Mouse (Mus musculus): ENCODE data around the gene Tcn2. TPM values are rescaled to one million over a fixed set of nuclear protein-coding genes. Genes with fewer than 3 reads are reported as not detected.

Gene Tcn2
- 158 TPM for polyA plus RNA-seq (2021)

DNA sequence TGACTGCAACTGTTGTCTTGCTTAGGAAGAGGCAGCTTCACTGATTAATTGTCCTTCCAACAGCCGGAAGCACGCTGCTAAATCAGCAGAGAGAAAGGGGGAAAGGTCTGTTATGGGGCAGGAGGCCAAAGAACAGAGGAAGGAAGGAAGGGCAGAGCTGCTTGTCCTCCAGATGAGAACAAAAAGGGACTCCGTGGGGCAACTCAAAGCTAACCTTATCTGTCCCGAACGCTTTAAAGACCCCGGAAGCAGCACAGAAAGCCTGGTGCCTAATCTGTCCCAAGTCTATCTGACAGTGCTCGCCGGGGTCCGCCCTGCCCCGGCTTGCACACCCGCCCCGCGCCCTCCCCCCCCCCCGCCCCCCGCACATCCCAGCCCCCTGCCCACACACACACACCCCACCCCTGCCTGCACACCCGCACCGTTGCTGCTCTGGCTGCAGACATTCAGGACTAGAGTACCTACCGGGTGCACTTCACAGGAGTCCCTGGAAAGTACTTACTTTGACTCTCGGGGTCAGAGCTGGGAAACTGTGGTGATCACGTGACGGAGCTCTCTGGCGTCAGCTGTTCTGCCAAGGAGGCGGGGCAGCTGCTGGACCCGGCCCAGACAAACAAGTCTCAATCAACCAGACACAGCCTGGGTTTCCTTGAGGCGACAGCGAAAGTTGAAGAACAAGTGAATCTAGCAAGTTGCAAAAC is at the start of gene Tcn2:
Gene Tcn2 (minus strand): TSS at position 649 of the 701 bp plus-strand sequence.
- DNase-seq (ENCODE audit: low read depth, low spot score) (no peak), ATAC-seq (no peak)
- in situ Hi-C loops (cut with MboI; ENCODE audit: low pct_unique_long_range_greater_than_20kb), result no loop called here
- TF ChIP-seq CTCF (IDR thresholded peaks at IDR 0.05), result no peak
- ChIA-PET POLR2A (interaction anchor here (0.6 to 2.7 kb wide), 2 partner anchors 10 to 132 kb away, joined by 3 to 8 read pairs; no protein-coding TSS in a partner anchor), CTCF (interaction anchor here (2.8 kb wide), 1 partner anchor 10 kb away, joined by 12 read pairs; no protein-coding TSS in a partner anchor)
- H3K27me3 ChIP-seq, result peaks cover 7% of the 10 kb centered on the region

DNA sequence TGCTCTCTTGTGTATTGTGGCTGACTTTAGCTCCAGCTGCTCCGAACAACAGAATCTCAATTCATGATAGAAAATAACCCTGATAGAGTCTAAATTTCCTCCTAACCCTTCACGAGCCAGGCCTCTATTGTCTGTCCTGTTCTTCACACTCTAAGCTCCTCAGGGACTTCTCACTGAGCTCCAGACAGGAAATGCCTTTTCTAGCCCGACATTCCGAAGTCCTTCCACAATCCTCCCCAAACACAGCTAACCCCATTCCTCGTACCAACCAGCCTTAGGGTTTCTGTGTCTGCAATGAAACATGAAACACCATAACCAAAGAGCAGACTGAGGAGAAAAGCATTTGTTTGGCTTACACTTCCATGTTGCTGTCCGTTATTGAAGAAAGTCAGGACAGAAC is 49.6 kb upstream of the Tcn2 start:
- no peaks in the 10 kb centered on the region for H3K27me3 ChIP-seq
- ATAC-seq (no peak), DNase-seq (ENCODE audit: low read depth, low spot score) (no peak)
- TF ChIP-seq CTCF (IDR thresholded peaks at IDR 0.05), result no peak
- CTCF ChIA-PET, result interaction anchor here (1.4 kb wide), 1 partner anchor 10 kb away, joined by 4 read pairs; no protein-coding TSS in a partner anchor
- POLR2A ChIA-PET, result interaction anchor here (0.9 kb wide), 1 partner anchor 12 kb away, joined by 3 read pairs; no protein-coding TSS in a partner anchor
- in situ Hi-C loops (cut with MboI; ENCODE audit: low pct_unique_long_range_greater_than_20kb), result no loop called here

- ChIA-PET POLR2A (no interaction called here), CTCF (interaction anchor here (1.1 kb wide), 1 partner anchor 14 kb away, joined by 3 read pairs; no protein-coding TSS in a partner anchor)
- TF ChIP-seq CTCF (IDR thresholded peaks at IDR 0.05), result no peak
- DNase-seq (ENCODE audit: low read depth, low spot score), result no peak
- no peaks in the 10 kb centered on the region for H3K27me3 ChIP-seq
- no peak for ATAC-seq
- in situ Hi-C loops (cut with MboI; ENCODE audit: low pct_unique_long_range_greater_than_20kb), result no loop called here
These were observed 46.5 kb upstream of the Tcn2 start for GRCm38 (mm10) chr11:3978421-3978820.

DNA sequence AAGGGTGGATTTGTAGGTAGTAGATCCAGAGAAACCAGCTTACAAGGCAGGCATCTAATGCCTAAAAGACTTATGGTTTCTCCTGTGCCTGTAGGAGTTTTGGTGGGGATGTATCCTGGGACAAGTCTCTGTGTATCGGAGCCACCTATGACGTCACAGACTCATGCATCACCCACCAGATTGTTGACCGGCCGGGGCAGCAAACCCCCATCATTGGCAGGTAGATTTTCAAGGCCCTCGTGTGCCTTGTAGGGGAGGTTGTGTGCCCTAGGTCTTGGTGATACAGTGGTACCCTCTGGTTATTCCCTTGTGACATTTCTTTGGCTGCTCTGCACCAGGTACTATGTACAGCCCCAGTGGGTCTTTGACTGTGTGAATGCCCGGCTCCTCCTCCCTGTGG is 44.7 kb upstream of the Tcn2 start, which contains the start of gene 4930556J24Rik:
Gene 4930556J24Rik (minus strand): TSS at position 101 of the 400 bp plus-strand sequence.
- DNase-seq (ENCODE audit: low read depth, low spot score), result no peak
- no peak for TF ChIP-seq CTCF (IDR thresholded peaks at IDR 0.05)
- no peak for ATAC-seq
- H3K27me3 ChIP-seq, result no peaks in the 10 kb centered on the region
- in situ Hi-C loops (cut with MboI; ENCODE audit: low pct_unique_long_range_greater_than_20kb), result no loop called here
- ChIA-PET CTCF (no interaction called here), POLR2A (no interaction called here)

DNA sequence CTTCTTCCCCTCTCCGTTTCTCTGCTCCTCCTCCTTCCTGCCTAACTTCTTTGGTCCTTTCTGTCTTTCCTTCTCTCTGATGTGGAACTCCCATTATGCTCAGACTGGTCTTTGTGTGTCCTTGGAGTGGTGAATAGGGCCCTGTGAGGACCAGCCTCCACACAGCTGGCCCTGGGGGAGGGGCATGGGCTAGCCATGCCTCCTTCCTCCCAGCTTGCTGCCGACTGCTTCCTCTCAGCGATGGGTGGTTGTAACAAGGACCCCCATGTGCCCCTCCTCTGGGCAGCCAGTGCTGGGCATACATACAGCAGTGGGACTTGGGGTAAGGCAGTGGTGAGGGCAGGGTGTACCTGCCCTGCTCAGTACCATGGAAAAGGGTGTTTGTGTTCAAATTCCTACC is 42.4 kb upstream of the Tcn2 start:
- ChIA-PET CTCF (interaction anchor here (1.0 kb wide), 1 partner anchor 10 kb away, joined by 3 read pairs; the partner anchor contains the start of gene Pes1), POLR2A (no interaction called here)
- in situ Hi-C loops (cut with MboI; ENCODE audit: low pct_unique_long_range_greater_than_20kb), result no loop called here
- no peaks in the 10 kb centered on the region for H3K27me3 ChIP-seq
- TF ChIP-seq CTCF (IDR thresholded peaks at IDR 0.05), result no peak
- ATAC-seq (no peak), DNase-seq (ENCODE audit: low read depth, low spot score) (no peak)

DNA sequence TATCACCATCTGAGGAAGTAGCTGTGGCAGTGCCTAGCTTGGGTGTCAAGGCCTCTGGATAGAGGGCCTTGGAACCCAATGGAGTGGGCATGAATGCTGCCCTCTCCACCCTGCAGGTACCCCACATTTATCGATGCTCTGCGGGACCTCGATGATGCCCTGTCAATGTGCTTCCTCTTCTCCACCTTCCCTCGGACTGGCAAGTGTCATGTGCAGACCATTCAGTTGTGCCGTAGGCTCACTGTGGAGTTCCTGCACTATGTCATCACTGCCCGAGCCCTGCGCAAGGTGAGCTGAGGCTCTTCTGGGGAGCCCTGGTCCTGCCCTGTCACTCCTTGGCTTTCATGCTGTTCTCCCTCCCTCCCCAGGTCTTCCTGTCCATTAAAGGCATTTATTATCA is 41.1 kb upstream of the Tcn2 start:
- no peaks in the 10 kb centered on the region for H3K27me3 ChIP-seq
- ChIA-PET CTCF (no interaction called here), POLR2A (no interaction called here)
- TF ChIP-seq CTCF (IDR thresholded peaks at IDR 0.05), result no peak
- no peak for ATAC-seq
- DNase-seq (ENCODE audit: low read depth, low spot score), result no peak
- in situ Hi-C loops (cut with MboI; ENCODE audit: low pct_unique_long_range_greater_than_20kb), result no loop called here

DNA sequence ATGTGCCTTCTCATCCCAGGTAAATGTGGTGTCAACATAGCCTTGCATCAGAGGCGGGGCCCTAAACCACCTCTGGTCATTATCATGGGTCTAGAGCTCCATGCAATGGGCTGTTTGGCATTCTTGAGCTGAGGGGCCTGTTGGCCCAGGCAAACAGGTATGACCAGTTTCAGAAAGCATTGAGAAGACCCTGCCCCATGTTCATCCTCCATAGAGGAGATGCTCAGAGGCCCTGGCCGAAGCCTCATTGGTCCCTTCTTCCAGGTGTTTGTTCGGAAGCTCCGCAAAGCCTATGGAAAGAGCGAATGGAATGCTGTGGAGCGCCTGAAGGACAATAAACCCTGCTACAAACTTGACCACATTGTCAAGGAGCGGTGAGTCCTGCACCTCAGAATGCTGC is 38.4 kb upstream of the Tcn2 start:
- in situ Hi-C loops (cut with MboI; ENCODE audit: low pct_unique_long_range_greater_than_20kb), result no loop called here
- ChIA-PET POLR2A (interaction anchor here (1.1 kb wide), 1 partner anchor 11 kb away, joined by 3 read pairs; no protein-coding TSS in a partner anchor), CTCF (no interaction called here)
- H3K27me3 ChIP-seq, result no peaks in the 10 kb centered on the region
- ATAC-seq (no peak), DNase-seq (ENCODE audit: low read depth, low spot score) (no peak)
- TF ChIP-seq CTCF (IDR thresholded peaks at IDR 0.05), result no peak

DNA sequence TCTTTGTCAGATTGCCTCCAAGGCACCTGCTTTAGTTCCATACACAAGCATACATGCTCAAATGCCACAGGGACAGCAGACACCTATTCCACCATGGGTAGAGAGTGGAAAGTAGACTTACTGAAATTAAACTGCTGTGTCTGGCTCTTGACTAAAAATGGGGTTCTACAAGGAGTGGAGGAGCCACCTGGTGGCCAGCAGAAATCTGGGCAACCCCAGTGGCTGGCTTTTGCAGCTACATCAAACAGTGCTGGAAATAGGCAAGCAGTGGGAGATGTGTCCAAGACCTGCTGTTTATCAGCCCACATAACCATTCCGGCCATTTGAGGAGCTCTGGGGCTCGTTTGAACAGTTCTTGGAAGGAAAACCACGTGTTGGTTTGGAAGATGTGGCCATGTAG is 37.9 kb upstream of the Tcn2 start:
- ChIA-PET POLR2A (interaction anchor here (1.1 kb wide), 1 partner anchor 12 kb away, joined by 3 read pairs; no protein-coding TSS in a partner anchor), CTCF (no interaction called here)
- in situ Hi-C loops (cut with MboI; ENCODE audit: low pct_unique_long_range_greater_than_20kb), result no loop called here
- DNase-seq (ENCODE audit: low read depth, low spot score) (no peak), ATAC-seq (no peak)
- no peaks in the 10 kb centered on the region for H3K27me3 ChIP-seq
- TF ChIP-seq CTCF (IDR thresholded peaks at IDR 0.05), result no peak

GRCm38 (mm10) chr11:3964416-3965172 is 32.6 kb upstream of the Tcn2 start:
- ATAC-seq (no peak), DNase-seq (ENCODE audit: low read depth, low spot score) (no peak)
- in situ Hi-C loops (cut with MboI; ENCODE audit: low pct_unique_long_range_greater_than_20kb), result no loop called here
- CTCF ChIA-PET, result interaction anchor here (1.1 to 1.3 kb wide), 2 partner anchors 10 to 14 kb away, joined by 3 read pairs; no protein-coding TSS in a partner anchor
- POLR2A ChIA-PET, result no interaction called here
- no peak for TF ChIP-seq CTCF (IDR thresholded peaks at IDR 0.05)
- peaks cover 9% of the 10 kb centered on the region for H3K27me3 ChIP-seq

- H3K27me3 ChIP-seq, result peaks cover 13% of the 10 kb centered on the region
These were observed 31.9 kb upstream of the Tcn2 start, which contains the start of gene Pes1 for GRCm38 (mm10) chr11:3963610-3964415. Gene Pes1, plus strand, starts transcription at chr11:3963975.

More at GRCm38 (mm10) chr11:3963610-3964415, 31.9 kb upstream of the Tcn2 start, which contains the start of gene Pes1:
- peak; percentile 35 for ATAC-seq
- in situ Hi-C loops (cut with MboI; ENCODE audit: low pct_unique_long_range_greater_than_20kb), result no loop called here
- no peak for TF ChIP-seq CTCF (IDR thresholded peaks at IDR 0.05)
- ChIA-PET POLR2A (no interaction called here), CTCF (interaction anchor here (0.8 to 1.3 kb wide), 3 partner anchors 11 to 25 kb away, joined by 3 read pairs; no protein-coding TSS in a partner anchor)
- peak; percentile 77 for DNase-seq (ENCODE audit: low read depth, low spot score)
